Mouse (Mus musculus) mature B cell (primary cell): ENCODE results near the gene Tmem120b.

Source experiments
- in situ Hi-C: fragments of 300-500 bp; cut with MboI; formaldehyde crosslinking; loops from 2 replicates; pipeline ENCODE4 v1.14.3; 2019

The Tmem120b gene

DNA sequence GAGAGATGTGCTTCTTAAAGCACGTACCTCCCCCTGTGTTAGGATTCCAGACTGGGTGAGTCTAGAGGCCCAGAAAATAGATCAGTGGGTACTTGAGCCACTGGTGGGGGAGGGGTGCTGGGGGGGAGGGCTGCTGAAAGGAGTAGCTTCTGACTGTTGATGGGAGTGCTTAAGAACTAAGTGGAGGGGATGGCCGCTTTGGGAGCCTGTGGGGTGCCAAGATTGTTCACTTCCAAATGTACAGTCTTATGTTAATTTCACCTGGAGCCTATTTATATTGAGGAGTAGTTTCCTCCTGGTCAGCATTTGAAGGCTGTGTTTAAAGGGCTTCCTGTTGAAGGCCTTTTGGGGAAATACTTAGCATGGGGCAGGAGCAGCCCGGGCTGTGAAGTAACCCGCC is 89.8 kb downstream of the Tmem120b start:
- in situ Hi-C loops: no loop called here

DNA sequence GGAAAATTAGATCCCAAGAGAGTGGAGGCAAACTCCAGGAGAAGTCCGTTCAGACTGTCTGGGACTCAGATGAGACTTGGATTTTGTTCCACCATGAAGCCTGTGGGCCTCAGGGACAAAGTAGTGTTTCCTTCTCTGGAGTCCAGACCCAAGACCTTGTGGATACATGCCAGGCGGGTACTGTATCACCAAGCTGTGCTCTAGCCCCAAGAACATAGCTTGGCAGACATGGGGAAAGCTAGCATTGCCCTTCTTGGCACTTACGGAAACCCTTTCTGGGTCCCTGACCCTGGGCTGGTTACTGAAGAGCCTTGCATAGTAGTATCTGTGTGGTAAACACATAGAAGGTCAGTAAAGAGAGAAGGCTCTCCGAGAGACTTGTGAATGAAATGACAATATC is 91.2 kb downstream of the Tmem120b start:
- in situ Hi-C loops: no loop called here

- in situ Hi-C loops: no loop called here
Observed at GRCm38 (mm10) chr5:123159866-123160265, 91.7 kb downstream of the Tmem120b start.

GRCm38 (mm10) chr5:123160341-123160740 is 92.1 kb downstream of the Tmem120b start:
- in situ Hi-C loops: no loop called here

- in situ Hi-C loops: no loop called here
Observed at GRCm38 (mm10) chr5:123162942-123163341, 94.7 kb downstream of the Tmem120b start.

- in situ Hi-C loops: no loop called here
Observed at GRCm38 (mm10) chr5:123166437-123166836, 98.2 kb downstream of the Tmem120b start.
